Mouse (Mus musculus) CH12.LX (cell line): ENCODE measurements at regions not wholly inside any gene's neighbourhood (a gene's known extent, or its start where the extent isn't known, plus 50 kb on each side); places are given as distances from the start of the nearest gene placed in this dataset.

Experiments
- DNase-seq: peaks from one replicate; pipeline ENCODE4 v3.0.0-alpha.2; 2013; ENCODE audit errors: extremely low read depth
- H3K27ac ChIP-seq: 2 replicates; pipeline ENCODE4 v1.5.1; 2012; ENCODE audit warnings: low read depth, mild to moderate bottlenecking, control low read depth, moderate library complexity; ENCODE audit not compliant: insufficient read depth
- H3K27me3 ChIP-seq: replicated peaks from 2 replicates; pipeline ENCODE3; 2012; ENCODE audit warnings: inconsistent platforms
- H3K36me3 ChIP-seq, 2 experiments: replicated peaks in 1 of 2; 2 replicates each; pipeline versions ENCODE3 to v1.6.1; 2012; ENCODE audit warnings: inconsistent platforms in 1 of 2, low read length in 1 of 2, mild to moderate bottlenecking in 1 of 2, mixed read lengths in 1 of 2, moderate library complexity in 1 of 2; ENCODE audit not compliant: control insufficient read depth in 1 of 2, insufficient read depth in 1 of 2
- H3K4me1 ChIP-seq, 2 experiments: 2 replicates each; pipeline ENCODE4 v1.6.1; 2012; ENCODE audit warnings: inconsistent platforms in 1 of 2, moderate library complexity in 1 of 2; ENCODE audit not compliant: insufficient read depth in 2 of 2, control insufficient read depth in 1 of 2
- H3K4me2 ChIP-seq: 2 replicates; pipeline ENCODE4 v1.6.1; 2012; ENCODE audit warnings: low read depth, mild to moderate bottlenecking, control low read depth; ENCODE audit not compliant: poor library complexity, insufficient read depth, severe bottlenecking
- H3K4me3 ChIP-seq, 3 experiments: fragments of 150-350 bp in 1 of 3; sonication (generic) in 1 of 3; replicated peaks in 1 of 3; 2 replicates each; pipeline versions ENCODE3 to v1.5.1; 2011 to 2012; ENCODE audit warnings: low read depth in 2 of 3, low read length in 2 of 3, mild to moderate bottlenecking in 2 of 3, moderate library complexity in 2 of 3, control low read depth in 1 of 3, improper control_type of control experiment in 1 of 3, inconsistent platforms in 1 of 3, mixed read lengths in 1 of 3; ENCODE audit not compliant: poor library complexity in 1 of 3
- H3K79me2 ChIP-seq: replicated peaks from 2 replicates; pipeline ENCODE4 v1.6.1; 2012; ENCODE audit warnings: mild to moderate bottlenecking, moderate library complexity; ENCODE audit not compliant: control insufficient read depth, poor library complexity, insufficient read depth, severe bottlenecking; ENCODE audit errors: extremely low read depth
- H3K9ac ChIP-seq: 2 replicates; pipeline ENCODE4 v1.6.1; 2012; ENCODE audit warnings: low read depth, mild to moderate bottlenecking, control low read depth, moderate library complexity; ENCODE audit not compliant: insufficient read depth
- H3K9me3 ChIP-seq: replicated peaks from 2 replicates; pipeline ENCODE3; 2012; ENCODE audit warnings: low read length, inconsistent platforms, mixed read lengths
- CHD1 ChIP-seq: IDR thresholded peaks from 2 replicates; pipeline ENCODE4 v1.6.1; 2012; ENCODE audit warnings: low read depth, low read length, improper control_type of control experiment, inconsistent platforms
- CHD2 ChIP-seq: IDR thresholded peaks from 2 replicates; pipeline ENCODE4 v1.6.1; 2011; ENCODE audit warnings: low read length, improper control_type of control experiment
- E2F4 ChIP-seq: IDR thresholded peaks from 2 replicates; pipeline ENCODE4 v1.6.1; 2011; ENCODE audit warnings: low read depth, low read length, improper control_type of control experiment; ENCODE audit not compliant: insufficient replicate concordance
- ELF1 ChIP-seq: IDR thresholded peaks from 2 replicates; pipeline ENCODE4 v1.6.1; 2014; ENCODE audit warnings: low read depth, mild to moderate bottlenecking, inconsistent platforms, low read length, improper control_type of control experiment
- EP300 ChIP-seq: IDR thresholded peaks from 2 replicates; pipeline ENCODE4 v1.6.1; 2011; ENCODE audit warnings: low read length, improper control_type of control experiment
- GABPA ChIP-seq: IDR thresholded peaks from 2 replicates; pipeline ENCODE4 v1.6.1; 2012; ENCODE audit warnings: low read depth, low read length, improper control_type of control experiment, inconsistent platforms; ENCODE audit not compliant: insufficient replicate concordance
- JUND ChIP-seq: conservative IDR thresholded peaks from 2 replicates; pipeline ENCODE4 v1.6.1; 2011; ENCODE audit warnings: low read depth, low read length, improper control_type of control experiment
- KAT2A ChIP-seq: IDR thresholded peaks from 2 replicates; pipeline ENCODE4 v1.6.1; 2012; ENCODE audit warnings: low read length, improper control_type of control experiment, inconsistent platforms; ENCODE audit not compliant: insufficient replicate concordance
- MAFK ChIP-seq: IDR thresholded peaks from 2 replicates; pipeline ENCODE4 v1.6.1; 2011; ENCODE audit warnings: low read length, improper control_type of control experiment; ENCODE audit not compliant: insufficient replicate concordance
- MAZ ChIP-seq: IDR thresholded peaks from 2 replicates; pipeline ENCODE4 v1.6.1; 2012; ENCODE audit warnings: low read depth, mild to moderate bottlenecking, inconsistent platforms, low read length, improper control_type of control experiment, moderate library complexity
- MXI1 ChIP-seq: IDR thresholded peaks from 2 replicates; pipeline ENCODE4 v1.6.1; 2011; ENCODE audit warnings: mild to moderate bottlenecking, low read depth, low read length, improper control_type of control experiment
- MYC ChIP-seq: IDR thresholded peaks from 2 replicates; pipeline ENCODE4 v1.6.1; 2011; ENCODE audit warnings: low read depth, mild to moderate bottlenecking, improper control_type of control experiment, low read length
- NRF1 ChIP-seq: IDR thresholded peaks from 2 replicates; pipeline ENCODE4 v1.6.1; 2014; ENCODE audit warnings: low read depth, mild to moderate bottlenecking, inconsistent platforms, low read length, improper control_type of control experiment, moderate library complexity
- POLR2A ChIP-seq: IDR thresholded peaks from 2 replicates; pipeline ENCODE4 v1.6.1; 2011; ENCODE audit warnings: low read depth, mild to moderate bottlenecking, improper control_type of control experiment, low read length
- RAD21 ChIP-seq: IDR thresholded peaks from 2 replicates; pipeline ENCODE4 v1.6.1; 2011; ENCODE audit warnings: low read depth, mild to moderate bottlenecking, low read length, improper control_type of control experiment, moderate library complexity
- RCOR1 ChIP-seq: conservative IDR thresholded peaks from 2 replicates; pipeline ENCODE4 v1.6.1; 2012; ENCODE audit warnings: low read depth, mild to moderate bottlenecking, inconsistent platforms, low read length, improper control_type of control experiment
- SIN3A ChIP-seq: IDR thresholded peaks from 2 replicates; pipeline ENCODE4 v1.6.1; 2012; ENCODE audit warnings: low read length, improper control_type of control experiment, inconsistent platforms
- TCF12 ChIP-seq: IDR thresholded peaks from 2 replicates; pipeline ENCODE4 v1.6.1; 2014; ENCODE audit warnings: low read depth, mild to moderate bottlenecking, inconsistent platforms, low read length, improper control_type of control experiment
- USF2 ChIP-seq: conservative IDR thresholded peaks from 2 replicates; pipeline ENCODE4 v1.6.1; 2011; ENCODE audit warnings: low read depth, low read length, improper control_type of control experiment
- ZC3H11A ChIP-seq: IDR thresholded peaks from 2 replicates; pipeline ENCODE4 v1.6.1; 2012; ENCODE audit warnings: low read depth, mild to moderate bottlenecking, inconsistent platforms, low read length, improper control_type of control experiment
- ZKSCAN1 ChIP-seq: IDR thresholded peaks from 2 replicates; pipeline ENCODE4 v1.6.1; 2012; ENCODE audit warnings: low read depth, inconsistent platforms, low read length, improper control_type of control experiment, borderline replicate concordance
- ZMIZ1 ChIP-seq: IDR thresholded peaks from 2 replicates; pipeline ENCODE4 v1.6.1; 2012; ENCODE audit warnings: low read depth, mild to moderate bottlenecking, inconsistent platforms, low read length, improper control_type of control experiment
- dilution Hi-C: fragments of 300-500 bp; cut with MboI; formaldehyde crosslinking; loops from 2 replicates; pipeline ENCODE4 v1.14.3; 2020; ENCODE audit warnings: low sequenced_read_pairs; ENCODE audit not compliant: extremely low pct_unique_long_range_greater_than_20kb, extremely low pct_ligation_motif_present
- in situ Hi-C: fragments of 300-500 bp; cut with MboI; formaldehyde crosslinking; loops from 3 replicates; pipeline ENCODE4 v1.14.3; 2019; ENCODE audit warnings: low sequenced_read_pairs, low pct_ligation_motif_present, low pct_unique_long_range_greater_than_20kb, mixed read lengths

GRCm38 (mm10) chr3:34217911-34218310 lies 136.8 kb upstream of the Dnajc19 start:
- in situ Hi-C loops = no loop called here

GRCm38 (mm10) chr3:34214233-34214632 lies 133.1 kb upstream of the Dnajc19 start:
- dilution Hi-C loops = no loop called here
- no peak for DNase-seq
- Histone ChIP-seq H3K27me3 (no peaks in the 10 kb centered on the region), H3K79me2 (no peaks in the 10 kb centered on the region), H3K36me3 (no peaks in the 10 kb centered on the region), H3K4me3 (no peak overlapping the region), H3K27ac (no peak overlapping the region), H3K9ac (no peak overlapping the region), H3K9me3 (no peaks in the 10 kb centered on the region), H3K4me1 (no peaks in the 10 kb centered on the region), H3K4me2 (no peak overlapping the region)
- in situ Hi-C loops = no loop called here
- no peak for TF ChIP-seq ELF1
- TF ChIP-seq NRF1 = no peak
- no peak for TF ChIP-seq MAZ
- TF ChIP-seq EP300 = no peak
- no peak for TF ChIP-seq JUND
- no peak for TF ChIP-seq ZC3H11A
- no peak for TF ChIP-seq E2F4
- TF ChIP-seq POLR2A = no peak
- TF ChIP-seq ZKSCAN1 = no peak
- no peak for TF ChIP-seq SIN3A
- no peak for TF ChIP-seq MXI1
- no peak for TF ChIP-seq MAFK
- no peak for TF ChIP-seq RCOR1

More at GRCm38 (mm10) chr3:34217911-34218310, 136.8 kb upstream of the Dnajc19 start:
- Histone ChIP-seq H3K4me3 (no peak overlapping the region), H3K9ac (no peak overlapping the region), H3K36me3 (no peaks in the 10 kb centered on the region), H3K4me2 (no peak overlapping the region), H3K27ac (no peak overlapping the region), H3K79me2 (no peaks in the 10 kb centered on the region), H3K9me3 (no peaks in the 10 kb centered on the region), H3K4me1 (peaks cover 0 to 9% of the 10 kb centered on the region in 2 experiments; a peak in 1 of 4 replicates), H3K27me3 (no peaks in the 10 kb centered on the region)
- dilution Hi-C loops = no loop called here
- TF ChIP-seq MAFK = no peak
- TF ChIP-seq JUND = no peak
- TF ChIP-seq CHD1 = no peak
- no peak for TF ChIP-seq CHD2
- TF ChIP-seq SIN3A = no peak
- TF ChIP-seq ZMIZ1 = no peak
- no peak for TF ChIP-seq GABPA
- no peak for TF ChIP-seq ELF1
- TF ChIP-seq KAT2A = no peak
- no peak for TF ChIP-seq RAD21
- TF ChIP-seq EP300 = no peak
- no peak for TF ChIP-seq E2F4
- TF ChIP-seq TCF12 = no peak
- no peak for TF ChIP-seq USF2
- no peak for TF ChIP-seq MXI1
- TF ChIP-seq MYC = no peak
- no peak for DNase-seq
